Mouse (Mus musculus): ENCODE measurements at regions not wholly inside any gene's neighbourhood (a gene's known extent, or its start where the extent isn't known, plus 50 kb on each side); places are given as distances from the start of the nearest gene placed in this dataset.

GRCm38 (mm10) chr8:90070006-90070405 is 278.1 kb downstream of the Tox3 start:
- 0 out of 2 replicates have a peak, but pooled peaks cover 4% of the 10 kb centered on the region for H3K4me1 ChIP-seq (replicated peaks; ENCODE audit: low read depth, low read length)
- no peaks in the 10 kb centered on the region for H3K36me3 ChIP-seq (ENCODE audit: insufficient read depth, low read length)
- no peak for TF ChIP-seq NANOG (IDR thresholded peaks at IDR 0.05; ENCODE audit: borderline replicate concordance, low read length)
- no peak for TF ChIP-seq POU5F1 (IDR thresholded peaks at IDR 0.05; ENCODE audit: borderline replicate concordance, low read length)
- no peaks in the 10 kb centered on the region for H3K27me3 ChIP-seq (ENCODE audit: insufficient read depth, low read length)
- H3K4me3 ChIP-seq (replicated peaks; ENCODE audit: low read length) = no peak overlapping the region
- no peaks in the 10 kb centered on the region for H3K9me3 ChIP-seq (ENCODE audit: low read length)

GRCm38 (mm10) chr8:90069411-90069993 is 278.6 kb downstream of the Tox3 start:
- no peaks in the 10 kb centered on the region for H3K27me3 ChIP-seq (ENCODE audit: insufficient read depth, low read length)
- H3K36me3 ChIP-seq (ENCODE audit: insufficient read depth, low read length) = no peaks in the 10 kb centered on the region
- no peak overlapping the region for H3K4me3 ChIP-seq (replicated peaks; ENCODE audit: low read length)
- TF ChIP-seq POU5F1 (IDR thresholded peaks at IDR 0.05; ENCODE audit: borderline replicate concordance, low read length) = no peak
- TF ChIP-seq NANOG (IDR thresholded peaks at IDR 0.05; ENCODE audit: borderline replicate concordance, low read length) = no peak
- no peaks in the 10 kb centered on the region for H3K9me3 ChIP-seq (ENCODE audit: low read length)
- H3K4me1 ChIP-seq (replicated peaks; ENCODE audit: low read depth, low read length) = 0 out of 2 replicates have a peak, but pooled peaks cover 4% of the 10 kb centered on the region

- TF ChIP-seq POU5F1 (IDR thresholded peaks at IDR 0.05; ENCODE audit: borderline replicate concordance, low read length) (no peak), NANOG (IDR thresholded peaks at IDR 0.05; ENCODE audit: borderline replicate concordance, low read length) (no peak), CTCF (conservative IDR thresholded peaks at IDR 0.05; ENCODE audit: low read length) (no peak)
- no peaks in the 10 kb centered on the region for H3K27me3 ChIP-seq (ENCODE audit: insufficient read depth, low read length)
- 0 out of 2 replicates have a peak, but pooled peaks cover 4% of the 10 kb centered on the region for H3K4me1 ChIP-seq (replicated peaks; ENCODE audit: low read depth, low read length)
- H3K4me3 ChIP-seq (replicated peaks; ENCODE audit: low read length) = no peak overlapping the region
- H3K36me3 ChIP-seq (ENCODE audit: insufficient read depth, low read length) = no peaks in the 10 kb centered on the region
- no peaks in the 10 kb centered on the region for H3K9me3 ChIP-seq (ENCODE audit: low read length)
Observed at GRCm38 (mm10) chr8:90068441-90068840, 279.7 kb downstream of the Tox3 start.

- no peak overlapping the region for H3K4me3 ChIP-seq (replicated peaks; ENCODE audit: low read length)
- TF ChIP-seq POU5F1 (IDR thresholded peaks at IDR 0.05; ENCODE audit: borderline replicate concordance, low read length) (no peak), CTCF (conservative IDR thresholded peaks at IDR 0.05; ENCODE audit: low read length) (no peak), NANOG (IDR thresholded peaks at IDR 0.05; ENCODE audit: borderline replicate concordance, low read length) (no peak)
- H3K9me3 ChIP-seq (ENCODE audit: low read length) = no peaks in the 10 kb centered on the region
- no peaks in the 10 kb centered on the region for H3K36me3 ChIP-seq (ENCODE audit: insufficient read depth, low read length)
- 0 out of 2 replicates have a peak, but pooled peaks cover 2% of the 10 kb centered on the region for H3K4me1 ChIP-seq (replicated peaks; ENCODE audit: low read depth, low read length)
- no peaks in the 10 kb centered on the region for H3K27me3 ChIP-seq (ENCODE audit: insufficient read depth, low read length)
Observed at GRCm38 (mm10) chr8:90064381-90064780, 283.8 kb downstream of the Tox3 start.

- Histone ChIP-seq H3K4me3 (replicated peaks; ENCODE audit: low read length) (no peak overlapping the region), H3K27me3 (ENCODE audit: insufficient read depth, low read length) (no peaks in the 10 kb centered on the region), H3K9me3 (ENCODE audit: low read length) (no peaks in the 10 kb centered on the region), H3K36me3 (ENCODE audit: insufficient read depth, low read length) (no peaks in the 10 kb centered on the region), H3K4me1 (replicated peaks; ENCODE audit: low read depth, low read length) (no peaks in the 10 kb centered on the region)
- TF ChIP-seq POU5F1 (IDR thresholded peaks at IDR 0.05; ENCODE audit: borderline replicate concordance, low read length) (no peak), CTCF (conservative IDR thresholded peaks at IDR 0.05; ENCODE audit: low read length) (peak; percentile 53)
Observed at GRCm38 (mm10) chr8:90063291-90063690, 284.9 kb downstream of the Tox3 start.

- Histone ChIP-seq H3K36me3 (ENCODE audit: insufficient read depth, low read length) (no peaks in the 10 kb centered on the region), H3K27me3 (ENCODE audit: insufficient read depth, low read length) (no peaks in the 10 kb centered on the region), H3K9me3 (ENCODE audit: low read length) (no peaks in the 10 kb centered on the region), H3K4me1 (replicated peaks; ENCODE audit: low read depth, low read length) (no peaks in the 10 kb centered on the region), H3K4me3 (replicated peaks; ENCODE audit: low read length) (no peak overlapping the region)
- TF ChIP-seq POU5F1 (IDR thresholded peaks at IDR 0.05; ENCODE audit: borderline replicate concordance, low read length) = no peak
- no peak for TF ChIP-seq CTCF (conservative IDR thresholded peaks at IDR 0.05; ENCODE audit: low read length)
- no peak for TF ChIP-seq NANOG (IDR thresholded peaks at IDR 0.05; ENCODE audit: borderline replicate concordance, low read length)
Observed at GRCm38 (mm10) chr8:90058631-90059166, 289.4 kb downstream of the Tox3 start.

GRCm38 (mm10) chr8:90056331-90056730 is 291.8 kb downstream of the Tox3 start:
- no peaks in the 10 kb centered on the region for H3K27me3 ChIP-seq (ENCODE audit: insufficient read depth, low read length)
- TF ChIP-seq POU5F1 (IDR thresholded peaks at IDR 0.05; ENCODE audit: borderline replicate concordance, low read length) (no peak), NANOG (IDR thresholded peaks at IDR 0.05; ENCODE audit: borderline replicate concordance, low read length) (no peak), CTCF (conservative IDR thresholded peaks at IDR 0.05; ENCODE audit: low read length) (no peak)
- H3K36me3 ChIP-seq (ENCODE audit: insufficient read depth, low read length) = no peaks in the 10 kb centered on the region
- no peaks in the 10 kb centered on the region for H3K9me3 ChIP-seq (ENCODE audit: low read length)
- H3K4me1 ChIP-seq (replicated peaks; ENCODE audit: low read depth, low read length) = no peaks in the 10 kb centered on the region
- H3K4me3 ChIP-seq (replicated peaks; ENCODE audit: low read length) = no peak overlapping the region

- TF ChIP-seq CTCF (conservative IDR thresholded peaks at IDR 0.05; ENCODE audit: low read length) (no peak), NANOG (IDR thresholded peaks at IDR 0.05; ENCODE audit: borderline replicate concordance, low read length) (no peak), POU5F1 (IDR thresholded peaks at IDR 0.05; ENCODE audit: borderline replicate concordance, low read length) (no peak)
- Histone ChIP-seq H3K9me3 (ENCODE audit: low read length) (no peaks in the 10 kb centered on the region), H3K27me3 (ENCODE audit: insufficient read depth, low read length) (no peaks in the 10 kb centered on the region), H3K4me3 (replicated peaks; ENCODE audit: low read length) (no peak overlapping the region), H3K36me3 (ENCODE audit: insufficient read depth, low read length) (no peaks in the 10 kb centered on the region), H3K4me1 (replicated peaks; ENCODE audit: low read depth, low read length) (no peaks in the 10 kb centered on the region)
Observed at GRCm38 (mm10) chr8:90046779-90047178, 301.4 kb downstream of the Tox3 start.

GRCm38 (mm10) chr8:90036436-90036835 is 311.7 kb downstream of the Tox3 start:
- Histone ChIP-seq H3K36me3 (ENCODE audit: insufficient read depth, low read length) (no peaks in the 10 kb centered on the region), H3K9me3 (ENCODE audit: low read length) (no peaks in the 10 kb centered on the region), H3K4me3 (replicated peaks; ENCODE audit: low read length) (no peak overlapping the region), H3K27me3 (ENCODE audit: insufficient read depth, low read length) (no peaks in the 10 kb centered on the region), H3K4me1 (replicated peaks; ENCODE audit: low read depth, low read length) (no peaks in the 10 kb centered on the region)
- TF ChIP-seq NANOG (IDR thresholded peaks at IDR 0.05; ENCODE audit: borderline replicate concordance, low read length) = no peak
- no peak for TF ChIP-seq CTCF (conservative IDR thresholded peaks at IDR 0.05; ENCODE audit: low read length)
- no peak for TF ChIP-seq POU5F1 (IDR thresholded peaks at IDR 0.05; ENCODE audit: borderline replicate concordance, low read length)

Measured in E14TG2a.4 (cell line).